Comparison of ENCODE assay signal across 28 mouse cellular contexts in genomic region chr1:90406663-90407062, GRCm38 (mm10).
DNase-seq lines count a peak whose midpoint lies in the region; ATAC-seq and TF ChIP-seq lines count a peak whose summit lies in the region.
"Had no signal": no experiment of that assay in that cellular context is flagged by ENCODE, and none has a peak within 500 bp of the region (broad histone marks: within the 10 kb centered on the region; RNA-seq: fewer than 3 reads in every experiment).

No protein-coding gene starts in this region.

- no peak for ATAC-seq in forebrain, embryonic 12.5 days (ENCODE audit: low FRiP score)
- ATAC-seq: forebrain, embryonic 16.5 days; intestine, postnatal 0 days had no signal

- H3K4me2 ChIP-seq in forebrain, embryonic 12.5 days, result no peak overlapping the region
- H3K4me2 ChIP-seq: heart, embryonic 11.5 days; hindbrain, embryonic 13.5 days; limb, embryonic 13.5 days; midbrain, embryonic 12.5 days; neural tube, embryonic 12.5 days had no signal

- DNase-seq in gastrocnemius, adult 2 months, result no peak
- no peak for DNase-seq in gastrocnemius, adult 18-20 months (ENCODE audit: low spot score)
- DNase-seq in lung, adult 18-20 months, result peak; percentile 22 to 43
- DNase-seq in lung, adult 2 months, result no peak
- peak; percentile 31 to 33 for DNase-seq in layer of hippocampus, postnatal 36 days
- peak; percentile 31 to 48 for DNase-seq in lung, postnatal 4 days
- DNase-seq in kidney, adult 18-20 months, result no peak
- DNase-seq: adrenal gland, postnatal 14 days; cerebellum, adult 8-10 months; cerebellum, postnatal 25 days; gastrocnemius, postnatal 14 days; heart, postnatal 36 days; right cerebral cortex, adult 18-20 months; spleen, adult 18-20 months; thymus, postnatal 14 days had no signal

- no peaks in the 10 kb centered on the region for H3K27me3 ChIP-seq in forebrain, embryonic 12.5 days
- H3K27me3 ChIP-seq: megakaryocyte, embryonic 14.5 days had no signal

- H3K27ac ChIP-seq in gastrocnemius, adult 2 months, result peak overlapping the region; percentile 2; the same call in 1 of the 2 replicates
- no peak overlapping the region for H3K27ac ChIP-seq in forebrain, embryonic 12.5 days
- H3K27ac ChIP-seq: hindbrain, embryonic 13.5 days; left cerebral cortex, adult 2 months; limb, embryonic 13.5 days; liver, embryonic 14.5 days; midbrain, embryonic 12.5 days; neural tube, embryonic 12.5 days had no signal

- H3K9me3 ChIP-seq in forebrain, embryonic 12.5 days, result no peaks in the 10 kb centered on the region
- H3K9me3 ChIP-seq: hindbrain, embryonic 13.5 days; limb, embryonic 13.5 days; midbrain, embryonic 12.5 days; neural tube, embryonic 12.5 days had no signal

- no peak for TF ChIP-seq POLR2A in lung, adult 2 months (IDR thresholded peaks at IDR 0.05; ENCODE audit: borderline replicate concordance, extremely low read depth, low read depth, low read length)

- H3K4me3 ChIP-seq in gastrocnemius, adult 2 months, result no peak overlapping the region
- H3K4me3 ChIP-seq in lung, adult 2 months (replicated peaks; ENCODE audit: extremely low read depth, low read depth, low read length), result no peak overlapping the region
- no peak overlapping the region for H3K4me3 ChIP-seq in forebrain, embryonic 12.5 days (replicated peaks)
- H3K4me3 ChIP-seq: hindbrain, embryonic 13.5 days; left cerebral cortex, adult 2 months; limb, embryonic 13.5 days; megakaryocyte, embryonic 14.5 days; midbrain, embryonic 12.5 days; myocyte; neural tube, embryonic 12.5 days had no signal

- no peak overlapping the region for H3K9ac ChIP-seq in forebrain, embryonic 12.5 days
- H3K9ac ChIP-seq: hindbrain, embryonic 13.5 days; limb, embryonic 13.5 days; liver, embryonic 14.5 days; midbrain, embryonic 12.5 days; neural tube, embryonic 12.5 days had no signal

- no peaks in the 10 kb centered on the region for H3K36me3 ChIP-seq in forebrain, embryonic 12.5 days (replicated peaks)
- H3K36me3 ChIP-seq: G1E; hindbrain, embryonic 13.5 days; limb, embryonic 13.5 days; midbrain, embryonic 12.5 days; neural tube, embryonic 12.5 days had no signal

- H3K4me1 ChIP-seq in lung, adult 2 months (ENCODE audit: control insufficient read depth, insufficient read depth, low read length), result peaks cover 5% of the 10 kb centered on the region; the same call in 1 of the 2 replicates
- peaks cover 8% of the 10 kb centered on the region; the same call in 1 of the 2 replicates for H3K4me1 ChIP-seq in forebrain, embryonic 12.5 days
- H3K4me1 ChIP-seq: megakaryocyte, embryonic 14.5 days had no signal

- intact Hi-C loops in gastrocnemius, adult 2 months (cut with DNase I), result no loop called here

- no peak for TF ChIP-seq CTCF in gastrocnemius, adult 2 months (IDR thresholded peaks at IDR 0.05)
- TF ChIP-seq CTCF in lung, adult 2 months (IDR thresholded peaks at IDR 0.05; ENCODE audit: insufficient read depth, low read length), result no peak

- WGBS in lung, adult 2 months, result 82% methylated on average over 6 of the region's 6 CpGs
- WGBS in forebrain, embryonic 12.5 days, result 94% methylated on average over 6 of the region's 6 CpGs

Comparison
In these comparisons a context has a peak if more than half of its experiments do, and no peak if none do; other contexts are left out.
1. DNase-seq: peak in lung, adult 18-20 months (2 of 2), layer of hippocampus, postnatal 36 days (2 of 2) and lung, postnatal 4 days (2 of 2); none in gastrocnemius, adult 2 months (single experiment), gastrocnemius, adult 18-20 months (single experiment), lung, adult 2 months (single experiment) and kidney, adult 18-20 months (single experiment).